Mouse (Mus musculus): ENCODE measurements at regions not wholly inside any gene's neighbourhood (a gene's known extent, or its start where the extent isn't known, plus 50 kb on each side); places are given as distances from the start of the nearest gene placed in this dataset.

DNA sequence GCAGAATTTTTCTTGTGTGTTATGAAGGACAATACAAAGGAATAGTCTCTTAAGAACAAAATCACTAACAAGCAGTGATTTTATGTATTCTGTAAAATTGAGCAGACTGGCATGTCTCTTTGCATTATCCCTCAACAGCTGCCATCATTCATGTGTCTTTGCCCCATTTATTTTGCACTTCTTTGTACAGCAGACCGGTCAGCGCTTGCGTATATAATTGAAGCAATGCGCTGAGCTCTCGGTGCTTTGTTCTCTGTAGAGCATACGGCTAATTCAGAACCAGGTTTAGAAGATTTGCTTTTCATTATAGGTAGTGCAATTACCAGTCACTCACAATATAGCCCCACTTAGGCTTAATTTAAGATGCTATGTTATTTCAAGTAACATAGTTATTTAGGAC, 173.1 kb upstream of the Ube2e3 start:
- TF ChIP-seq MAFK (IDR thresholded peaks at IDR 0.05; ENCODE audit: insufficient read depth, low read depth, low read length) (no peak), ZNF384 (IDR thresholded peaks at IDR 0.05; ENCODE audit: low read depth, low read length) (no peak), ZC3H11A (IDR thresholded peaks at IDR 0.05; ENCODE audit: borderline replicate concordance, low read depth, low read length) (no peak)
